Mouse (Mus musculus): ENCODE data around the gene Atp2b2.

Gene Atp2b2

DNA sequence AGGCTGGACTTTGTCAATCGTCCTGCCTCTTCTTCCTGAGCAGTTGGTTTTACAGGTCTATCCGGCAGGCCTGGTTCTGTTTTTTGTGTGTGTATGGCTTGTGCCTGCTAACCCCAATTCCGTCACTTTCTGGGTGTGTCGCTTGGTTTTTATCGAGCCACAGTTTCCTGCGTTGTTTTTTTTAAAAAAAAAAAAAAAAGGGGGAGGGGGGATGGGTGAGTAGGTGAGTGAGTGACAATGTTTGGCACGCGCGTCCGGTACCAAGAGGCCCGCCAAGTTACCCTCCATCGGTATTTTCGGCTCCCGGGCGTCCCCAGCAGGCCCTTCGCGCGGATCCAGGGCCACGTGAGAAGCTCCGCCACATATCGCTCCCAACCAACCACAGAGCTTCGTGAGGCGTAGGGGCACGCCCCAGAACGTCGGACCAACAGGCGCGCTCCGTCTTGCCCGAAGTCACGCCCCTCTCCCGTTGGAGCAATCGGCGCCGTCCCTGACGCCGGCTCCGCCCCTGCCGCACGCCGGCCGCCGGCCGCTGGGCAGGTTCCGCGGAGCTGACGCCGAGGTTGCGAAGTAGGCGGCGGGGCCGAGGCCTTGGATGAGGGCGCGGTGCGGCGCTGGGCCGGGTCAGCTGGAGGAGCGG lies 345.7 kb downstream of the Atp2b2 start, which contains the start of gene Tatdn2:
Gene Tatdn2 (plus strand): TSS at position 469 of the 640 bp plus-strand sequence.
- DNase-seq = peak; percentile 99

DNA sequence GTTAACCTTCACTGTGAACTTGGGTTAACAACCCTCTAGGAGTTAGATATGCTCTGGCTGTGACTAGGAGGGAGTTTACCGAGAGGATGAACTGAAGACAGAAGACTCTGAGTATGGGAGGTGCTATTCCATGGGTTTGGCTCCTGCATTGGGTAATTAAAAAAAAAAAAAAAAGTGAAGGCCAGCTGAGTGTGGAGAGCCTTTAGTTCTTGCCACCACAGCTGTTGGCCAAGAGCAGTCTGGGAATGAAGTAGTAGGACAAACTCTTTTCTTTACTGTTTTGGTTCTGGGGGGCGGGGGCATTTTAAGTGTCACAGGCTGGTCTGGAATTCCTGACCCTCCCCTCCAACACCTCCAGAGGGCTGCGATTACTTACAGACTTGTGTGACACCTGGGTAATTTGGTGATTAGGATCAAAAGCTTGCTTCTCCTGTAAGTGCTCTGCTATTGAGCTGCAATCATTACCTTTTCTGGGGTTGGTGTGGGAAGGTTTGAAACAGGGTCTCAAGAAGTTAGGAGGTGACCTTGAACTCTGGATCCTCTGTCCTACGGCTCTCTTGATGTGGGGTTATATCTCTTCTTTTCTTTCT lies 346.6 kb downstream of the Atp2b2 start:
- no peak for DNase-seq

DNA sequence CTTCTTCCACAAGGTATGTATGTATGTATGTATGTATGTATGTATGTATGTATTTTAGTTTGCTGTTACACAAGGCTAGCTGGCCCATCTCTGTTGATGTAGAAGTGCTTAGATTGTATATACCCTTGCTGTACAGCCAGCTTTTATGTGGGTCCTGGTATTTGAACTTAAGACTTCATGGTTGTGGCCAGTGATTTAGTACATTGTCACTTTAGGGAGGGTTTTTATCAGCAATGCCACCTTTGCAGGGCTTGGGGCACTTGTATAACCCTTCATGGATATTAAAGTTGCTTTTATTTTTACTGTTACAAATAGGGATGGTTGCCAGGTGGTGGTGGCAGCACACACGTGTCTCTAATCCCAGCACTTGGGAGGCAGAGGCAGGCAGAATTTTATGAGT lies 347.2 kb downstream of the Atp2b2 start:
- no peak for DNase-seq
